Mouse (Mus musculus) v-Abl transformed pro-B cells (cell line): Measurements from ENCODE around the gene Lrrc45.
"Not testable (repeated sequence)": the region's sequence is repeated elsewhere in the genome, so short reads cannot be mapped to it uniquely, and the experiment has no call there.

Source experiments
- in situ Hi-C, 2 experiments: fragments of 400-800 bp; cut with MboI; formaldehyde crosslinking; loops; one replicate each; pipeline ENCODE4 v1.15.1; 2025; ENCODE audit not compliant: unreplicated experiment in 2 of 2

Lrrc45 gene

GRCm38 (mm10) chr11:120761811-120762671 is 48.3 kb downstream of the Lrrc45 start:
- in situ Hi-C loops, result no loop called here

- in situ Hi-C loops, result not testable (repeated sequence)
Measured at GRCm38 (mm10) chr11:120762672-120763041, 48.9 kb downstream of the Lrrc45 start, which contains the start of gene Hmga1b. Hmga1b (plus strand) TSS chr11:120762794.

GRCm38 (mm10) chr11:120763121-120763999 is 49.6 kb downstream of the Lrrc45 start:
- in situ Hi-C loops, result not testable (repeated sequence)

- in situ Hi-C loops, result not testable (repeated sequence)
Measured at GRCm38 (mm10) chr11:120767023-120767422, 53.3 kb downstream of the Lrrc45 start.

DNA sequence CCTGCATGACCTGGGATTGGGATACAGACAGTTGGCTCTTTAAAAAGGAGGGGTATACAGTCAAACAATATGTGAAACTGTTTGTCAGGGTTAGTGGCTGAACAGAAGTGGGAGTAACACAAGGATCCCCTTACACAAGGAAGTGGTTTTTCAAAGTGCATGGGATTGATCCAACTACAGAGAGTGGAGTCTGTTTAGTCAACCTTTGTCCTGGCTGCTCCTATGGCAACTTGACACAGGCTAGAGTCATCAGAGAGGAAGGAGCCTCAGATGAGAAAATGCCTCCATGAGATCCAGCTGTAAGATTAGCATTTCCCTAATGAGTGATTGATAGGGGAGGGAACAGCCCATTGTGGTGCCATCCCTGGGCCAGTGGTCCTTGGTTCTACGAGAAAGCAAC is 54.5 kb downstream of the Lrrc45 start:
- in situ Hi-C loops, result no loop called here
